Mouse (Mus musculus) heart, adult 2 months (tissue): ENCODE data around the gene Wars2.

ENCODE experiments used
- CTCF ChIP-seq: fragments of 200-600 bp; IDR thresholded peaks from 2 replicates; pipeline ENCODE4 v1.8.1; 2022; ENCODE audit warnings: antibody characterized with exemption, mild to moderate bottlenecking, moderate library complexity
- EP300 ChIP-seq: fragments of 200-500 bp; IDR thresholded peaks from 2 replicates; pipeline ENCODE4 v1.6.1; 2011; ENCODE audit warnings: low read depth, low read length, control low read depth; ENCODE audit not compliant: insufficient read depth
- POLR2A ChIP-seq: fragments of 200-500 bp; IDR thresholded peaks from 2 replicates; pipeline ENCODE4 v1.6.1; 2011; ENCODE audit warnings: mild to moderate bottlenecking, low read depth, low read length, control low read depth; ENCODE audit not compliant: insufficient read depth

GRCm38 (mm10) chr3:99234319-99234869 is 93.5 kb downstream of the Wars2 start:
- no peak for TF ChIP-seq POLR2A
- no peak for TF ChIP-seq CTCF
- TF ChIP-seq EP300 = no peak
